Mouse (Mus musculus): ENCODE measurements around the gene Itpk1.

- TF ChIP-seq CTCF (IDR thresholded peaks at IDR 0.05; ENCODE audit: low read depth, low read length): no peak
- no peak for TF ChIP-seq POLR2A (IDR thresholded peaks at IDR 0.05; ENCODE audit: insufficient read depth, low read length)
Observed at GRCm38 (mm10) chr12:102710851-102711375, 6.2 kb upstream of the Itpk1 start.
